Mouse (Mus musculus): Measurements from ENCODE around the gene Catsper2.

GRCm38 (mm10) chr2:121415103-121415502 is 1.5 kb upstream of the Catsper2 start:
- TF ChIP-seq CTCF (IDR thresholded peaks at IDR 0.05; ENCODE audit: borderline replicate concordance, extremely low read depth, insufficient read depth, insufficient read length) = no peak
- no peak for TF ChIP-seq POLR2A (IDR thresholded peaks at IDR 0.05; ENCODE audit: borderline replicate concordance, extremely low read depth, insufficient read depth, insufficient read length, poor library complexity, severe bottlenecking)
